Mouse (Mus musculus) layer of hippocampus, adult 9-11 months (tissue): ENCODE results near the gene Pramef12.
"Not testable (repeated sequence)": the region's sequence is repeated elsewhere in the genome, so short reads cannot be mapped to it uniquely, and the experiment has no call there.

Experiments
- DNase-seq: peaks from one replicate; pipeline ENCODE4 v3.0.0; 2022

Gene Pramef12

GRCm38 (mm10) chr4:144408290-144408689 is at the start of gene Pramef12:
Pramef12 (minus strand) TSS chr4:144408464.
- no peak for DNase-seq

- DNase-seq = no peak
These were observed 45.0 kb upstream of the Pramef12 start, which contains the start of gene Gm9944 for GRCm38 (mm10) chr4:144453217-144453616. Gm9944 (minus strand) TSS chr4:144453317.

GRCm38 (mm10) chr4:144448546-144448945 is 40.3 kb upstream of the Pramef12 start:
- DNase-seq = no peak

GRCm38 (mm10) chr4:144441582-144441981 is 33.3 kb upstream of the Pramef12 start:
- no peak for DNase-seq

GRCm38 (mm10) chr4:144441095-144441494 is 32.8 kb upstream of the Pramef12 start:
- no peak for DNase-seq

GRCm38 (mm10) chr4:144438672-144439071 is 30.4 kb upstream of the Pramef12 start, which contains the start of gene 1700012P22Rik:
1700012P22Rik (minus strand) TSS chr4:144438772.
- DNase-seq = no peak

- no peak for DNase-seq
These were observed 25.0 kb upstream of the Pramef12 start for GRCm38 (mm10) chr4:144433216-144433615.

- no peak for DNase-seq
These were observed 22.5 kb upstream of the Pramef12 start for GRCm38 (mm10) chr4:144430723-144431122.

GRCm38 (mm10) chr4:144428868-144429267 is 20.6 kb upstream of the Pramef12 start:
- DNase-seq = no peak

- DNase-seq = no peak
These were observed 16.3 kb upstream of the Pramef12 start for GRCm38 (mm10) chr4:144424590-144424989.

GRCm38 (mm10) chr4:144420644-144421043 is 12.4 kb upstream of the Pramef12 start:
- DNase-seq = no peak

GRCm38 (mm10) chr4:144406261-144406660 is 2.0 kb downstream of the Pramef12 start:
- no peak for DNase-seq

GRCm38 (mm10) chr4:144404456-144405086 is 3.7 kb downstream of the Pramef12 start:
- no peak for DNase-seq

- DNase-seq = no peak
These were observed 5.6 kb downstream of the Pramef12 start for GRCm38 (mm10) chr4:144402712-144403111.

GRCm38 (mm10) chr4:144396316-144396715 is 11.9 kb downstream of the Pramef12 start:
- no peak for DNase-seq

GRCm38 (mm10) chr4:144377911-144378310 is 30.4 kb downstream of the Pramef12 start, which contains the start of gene Pramef20:
Pramef20 (minus strand) TSS chr4:144377933.
- DNase-seq = no peak

- DNase-seq = not testable (repeated sequence)
These were observed 50.6 kb downstream of the Pramef12 start, which contains the start of gene Gm13119 for GRCm38 (mm10) chr4:144357642-144358041. Gm13119 (plus strand) TSS chr4:144357942.
